ENCODE assay signal across 30 mouse cellular contexts in the genomic region with DNA sequence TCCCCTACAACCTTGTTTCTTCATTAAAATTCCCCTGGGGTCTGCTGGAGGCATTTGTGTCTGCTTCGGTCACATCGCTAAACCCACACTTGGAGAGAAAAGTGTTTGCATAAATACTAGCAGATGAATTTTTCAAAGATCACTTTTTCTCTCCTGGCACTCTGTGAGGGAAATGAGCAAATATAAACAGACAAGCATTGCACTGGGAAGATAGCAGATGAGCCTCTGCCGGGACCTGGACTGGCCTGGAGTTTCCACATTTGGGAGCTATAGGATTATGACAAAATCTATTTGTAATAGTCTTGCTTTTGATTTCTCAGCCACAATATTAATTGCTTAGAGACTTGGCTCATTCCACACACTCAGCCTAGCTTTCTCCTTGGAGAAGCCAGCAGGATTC. TPM values are rescaled to one million over a fixed set of nuclear protein-coding genes. Genes with fewer than 3 reads are reported as not detected.
"Had no signal": no experiment of that assay in that cellular context is flagged by ENCODE, and none has a peak within 500 bp of the region (broad histone marks: within the 10 kb centered on the region; RNA-seq: fewer than 3 reads in every experiment).

No protein-coding gene starts in this region.

- H3K36me3 ChIP-seq: heart, embryonic 10.5 days; heart, embryonic 13.5 days; heart, embryonic 15.5 days; hindbrain, embryonic 13.5 days; hindbrain, embryonic 15.5 days; kidney, embryonic 15.5 days; limb, embryonic 13.5 days had no signal

- DNase-seq: forebrain, postnatal 0 days; gastrocnemius, postnatal 14 days; gastrocnemius, postnatal 36 days; heart, adult 18-20 months; heart, postnatal 14 days; heart, postnatal 36 days; kidney, adult 11 months; kidney, adult 2 months; kidney, adult 9 months; kidney, postnatal 14 days; kidney, postnatal 36 days; layer of hippocampus, adult 9-11 months; layer of hippocampus, postnatal 36 days; left cerebral cortex, postnatal 4 days had no signal

- H3K4me1 ChIP-seq: hindbrain, embryonic 13.5 days; hindbrain, embryonic 15.5 days; limb, embryonic 13.5 days had no signal

- H3K9me3 ChIP-seq: heart, embryonic 10.5 days; heart, embryonic 13.5 days; heart, embryonic 15.5 days; hindbrain, embryonic 13.5 days; hindbrain, embryonic 15.5 days; kidney, embryonic 15.5 days; limb, embryonic 13.5 days had no signal

- H3K27ac ChIP-seq: heart, embryonic 10.5 days; heart, embryonic 13.5 days; heart, embryonic 15.5 days; hindbrain, embryonic 13.5 days; hindbrain, embryonic 15.5 days; hindbrain, postnatal 0 days; kidney, embryonic 15.5 days; kidney, postnatal 0 days; limb, embryonic 13.5 days had no signal

- H3K27me3 ChIP-seq: hindbrain, embryonic 13.5 days; hindbrain, embryonic 15.5 days; kidney, embryonic 15.5 days; limb, embryonic 13.5 days had no signal

- ATAC-seq: forebrain, postnatal 0 days; hindbrain, postnatal 0 days; intestine, embryonic 16.5 days had no signal

- H3K9ac ChIP-seq: forebrain, postnatal 0 days; heart, embryonic 13.5 days; heart, embryonic 15.5 days; hindbrain, embryonic 13.5 days; hindbrain, embryonic 15.5 days; kidney, embryonic 15.5 days; limb, embryonic 13.5 days had no signal

- H3K4me2 ChIP-seq: heart, embryonic 13.5 days; heart, embryonic 15.5 days; hindbrain, embryonic 13.5 days; hindbrain, embryonic 15.5 days; kidney, embryonic 15.5 days; limb, embryonic 13.5 days had no signal

- H3K4me3 ChIP-seq: heart, embryonic 10.5 days; heart, embryonic 13.5 days; heart, embryonic 15.5 days; hindbrain, embryonic 13.5 days; hindbrain, embryonic 15.5 days; kidney, embryonic 15.5 days; limb, embryonic 13.5 days had no signal

RNA-seq across cellular contexts. Expression of gene Adora3, which starts 50.4 kb away (rescaled TPM):
- total RNA-seq: gastrocnemius, adult 18-20 months; gastrocnemius, postnatal 14 days; gastrocnemius, postnatal 36 days; heart, adult 18-20 months; hematopoietic stem cell, adult 5-6 weeks had no signal
- polyA plus RNA-seq: heart, embryonic 10.5 days; intestine, embryonic 14.5 days; kidney, embryonic 15.5 days had no signal

RNA-seq across cellular contexts. Expression of gene Tmigd3, which starts 50.4 kb away (rescaled TPM):
- total RNA-seq: forebrain, postnatal 0 days; gastrocnemius, adult 18-20 months; gastrocnemius, postnatal 14 days; gastrocnemius, postnatal 36 days; hematopoietic stem cell, adult 5-6 weeks; hindbrain, postnatal 0 days; layer of hippocampus, postnatal 36 days; left cerebral cortex, adult 18-20 months; left cerebral cortex, adult 8-10 months; left cerebral cortex, postnatal 4 days had no signal
- polyA plus RNA-seq: forebrain, postnatal 0 days; hindbrain, embryonic 11.5 days; hindbrain, embryonic 13.5 days; hindbrain, embryonic 15.5 days; hindbrain, postnatal 0 days; kidney, embryonic 15.5 days; limb, embryonic 13.5 days had no signal
